Mouse (Mus musculus) forebrain, embryonic 10.5 days (tissue): ENCODE data around the gene Tex22. TPM values are rescaled to one million over a fixed set of nuclear protein-coding genes. Genes with fewer than 3 reads are reported as not detected.

ENCODE experiments used
- DNase-seq: peaks from one replicate; pipeline ENCODE4 v3.0.0-alpha.2; 2017; ENCODE audit warnings: low spot score; ENCODE audit errors: extremely low spot score
- H3K27ac ChIP-seq: fragments of 300-500 bp; sonication (generic); 2 replicates; pipeline ENCODE4 v1.5.1; 2016; ENCODE audit warnings: mild to moderate bottlenecking
- H3K27me3 ChIP-seq: fragments of 300-500 bp; sonication (generic); 2 replicates; pipeline ENCODE4 v1.6.1; 2016; ENCODE audit warnings: mild to moderate bottlenecking; ENCODE audit not compliant: poor library complexity, severe bottlenecking
- H3K36me3 ChIP-seq: fragments of 300-500 bp; sonication (generic); replicated peaks from 2 replicates; pipeline ENCODE4 v1.6.1; 2016; ENCODE audit warnings: mild to moderate bottlenecking, moderate library complexity
- H3K4me1 ChIP-seq: fragments of 300-500 bp; sonication (generic); 2 replicates; pipeline ENCODE4 v1.6.1; 2016
- H3K4me3 ChIP-seq: fragments of 300-500 bp; sonication (generic); 2 replicates; pipeline ENCODE4 v1.5.1; 2016; ENCODE audit warnings: mild to moderate bottlenecking, moderate library complexity
- H3K9me3 ChIP-seq: fragments of 300-500 bp; sonication (generic); 2 replicates; pipeline ENCODE4 v1.6.1; 2016; ENCODE audit warnings: mild to moderate bottlenecking, moderate library complexity
- WGBS: fragments of 180-500 bp; shearing (Covaris S2); methylation state at CpG from one replicate; pipeline ENCODE4 v1.1.7; 2016; 5-methylcytosine and 5-hydroxymethylcytosine counted together
- polyA plus RNA-seq: library from polyadenylated mRNA; unstranded; fragments of >200 nt; fragmentation: Nextera tagmentation; extraction: Ambion mirVana; gene quantifications from 2 replicates; pipeline ENCODE4 v1.2.1, GENCODE M21; 2016

Tex22 gene
- not detected in 2 replicates for polyA plus RNA-seq

- Histone ChIP-seq H3K4me3 (peak within 1 kb of the TSS; percentile 56), H3K36me3 (peaks cover 31% of the 10 kb centered on the region), H3K4me1 (peaks cover 25% of the 10 kb centered on the region), H3K27me3 (no peaks in the 10 kb centered on the region), H3K9me3 (no peaks in the 10 kb centered on the region), H3K27ac (peak within 1 kb of the TSS; percentile 90)
- whole genome bisulfite sequencing, result 4% methylated on average over 32 of the region's 32 CpGs
- peak; percentile 81 for DNase-seq
Observed at GRCm38 (mm10) chr12:113074329-113075062, at the start of gene Tex22. Tex22 (plus strand) TSS chr12:113074502.

- H3K27me3 ChIP-seq, result no peaks in the 10 kb centered on the region
- DNase-seq, result no peak
- H3K4me3 ChIP-seq, result no peak overlapping the region
- H3K36me3 ChIP-seq, result peaks cover 60% of the 10 kb centered on the region
- no peak overlapping the region for H3K27ac ChIP-seq
- H3K9me3 ChIP-seq, result no peaks in the 10 kb centered on the region
- peaks cover 26% of the 10 kb centered on the region for H3K4me1 ChIP-seq
- WGBS, result 100% methylated on average over 1 of the region's 1 CpGs
Observed at GRCm38 (mm10) chr12:113026557-113026956, 47.7 kb upstream of the Tex22 start.

GRCm38 (mm10) chr12:113027495-113027894 is 46.8 kb upstream of the Tex22 start:
- 94% methylated on average over 2 of the region's 2 CpGs for WGBS
- no peaks in the 10 kb centered on the region for H3K9me3 ChIP-seq
- no peak overlapping the region for H3K4me3 ChIP-seq
- 0 out of 2 replicates have a peak overlapping the region, but pooled peaks have one; percentile 13 for H3K27ac ChIP-seq
- no peaks in the 10 kb centered on the region for H3K27me3 ChIP-seq
- DNase-seq, result no peak
- H3K4me1 ChIP-seq, result peaks cover 35% of the 10 kb centered on the region
- H3K36me3 ChIP-seq, result peaks cover 57% of the 10 kb centered on the region

- Histone ChIP-seq H3K36me3 (peaks cover 54% of the 10 kb centered on the region), H3K9me3 (no peaks in the 10 kb centered on the region)
Observed at GRCm38 (mm10) chr12:113028067-113028466, 46.2 kb upstream of the Tex22 start.

GRCm38 (mm10) chr12:113028898-113029297 is 45.4 kb upstream of the Tex22 start:
- H3K4me3 ChIP-seq, result no peak overlapping the region
- no peaks in the 10 kb centered on the region for H3K9me3 ChIP-seq
- H3K27me3 ChIP-seq, result no peaks in the 10 kb centered on the region
- H3K4me1 ChIP-seq, result peaks cover 44% of the 10 kb centered on the region
- H3K36me3 ChIP-seq, result peaks cover 47% of the 10 kb centered on the region
- no peak for DNase-seq
- 86% methylated on average over 9 of the region's 9 CpGs for WGBS
- H3K27ac ChIP-seq, result peak overlapping the region; percentile 53

More at GRCm38 (mm10) chr12:113028067-113028466, 46.2 kb upstream of the Tex22 start:
- no peak overlapping the region for H3K4me3 ChIP-seq
- 63% methylated on average over 5 of the region's 5 CpGs for WGBS
- no peak for DNase-seq
- H3K27ac ChIP-seq, result 0 out of 2 replicates have a peak overlapping the region, but pooled peaks have one; percentile 13
- H3K4me1 ChIP-seq, result peaks cover 41% of the 10 kb centered on the region
- no peaks in the 10 kb centered on the region for H3K27me3 ChIP-seq

- Histone ChIP-seq H3K27ac (no peak overlapping the region), H3K4me1 (peaks cover 46% of the 10 kb centered on the region), H3K27me3 (no peaks in the 10 kb centered on the region), H3K9me3 (no peaks in the 10 kb centered on the region), H3K36me3 (peaks cover 38% of the 10 kb centered on the region), H3K4me3 (no peak overlapping the region)
- 87% methylated on average over 4 of the region's 4 CpGs for WGBS
- DNase-seq, result no peak
Observed at GRCm38 (mm10) chr12:113030046-113030445, 44.3 kb upstream of the Tex22 start.

GRCm38 (mm10) chr12:113030993-113031392 is 43.3 kb upstream of the Tex22 start:
- H3K27me3 ChIP-seq, result no peaks in the 10 kb centered on the region
- WGBS, result 88% methylated on average over 9 of the region's 9 CpGs
- H3K27ac ChIP-seq, result 0 out of 2 replicates have a peak overlapping the region, but pooled peaks have one; percentile 20
- peaks cover 28% of the 10 kb centered on the region for H3K36me3 ChIP-seq
- peaks cover 46% of the 10 kb centered on the region for H3K4me1 ChIP-seq
- no peak overlapping the region for H3K4me3 ChIP-seq
- no peaks in the 10 kb centered on the region for H3K9me3 ChIP-seq
- no peak for DNase-seq

- Histone ChIP-seq H3K36me3 (peaks cover 25% of the 10 kb centered on the region), H3K4me1 (peaks cover 46% of the 10 kb centered on the region), H3K9me3 (no peaks in the 10 kb centered on the region), H3K4me3 (no peak overlapping the region), H3K27ac (no peak overlapping the region), H3K27me3 (no peaks in the 10 kb centered on the region)
- WGBS, result 91% methylated on average over 6 of the region's 6 CpGs
- DNase-seq, result no peak
Observed at GRCm38 (mm10) chr12:113031441-113031840, 42.9 kb upstream of the Tex22 start.

- no peaks in the 10 kb centered on the region for H3K9me3 ChIP-seq
- peaks cover 14% of the 10 kb centered on the region for H3K36me3 ChIP-seq
- WGBS, result 82% methylated on average over 11 of the region's 11 CpGs
- no peak for DNase-seq
- no peaks in the 10 kb centered on the region for H3K27me3 ChIP-seq
- H3K27ac ChIP-seq, result peak overlapping the region; percentile 51; the same call in 1 of the 2 replicates
- H3K4me3 ChIP-seq, result no peak overlapping the region
- H3K4me1 ChIP-seq, result peaks cover 41% of the 10 kb centered on the region
Observed at GRCm38 (mm10) chr12:113032296-113033250, 41.7 kb upstream of the Tex22 start.

- Histone ChIP-seq H3K9me3 (no peaks in the 10 kb centered on the region), H3K4me1 (peaks cover 26% of the 10 kb centered on the region), H3K27me3 (no peaks in the 10 kb centered on the region), H3K4me3 (no peak overlapping the region), H3K36me3 (peaks cover 3% of the 10 kb centered on the region; the same call in 1 of the 2 replicates), H3K27ac (no peak overlapping the region)
- WGBS, result 90% methylated on average over 2 of the region's 2 CpGs
- no peak for DNase-seq
Observed at GRCm38 (mm10) chr12:113035093-113035492, 39.2 kb upstream of the Tex22 start.

GRCm38 (mm10) chr12:113036996-113037395 is 37.3 kb upstream of the Tex22 start:
- WGBS, result 86% methylated on average over 4 of the region's 4 CpGs
- Histone ChIP-seq H3K36me3 (0 out of 2 replicates have a peak, but pooled peaks cover 6% of the 10 kb centered on the region), H3K4me1 (peaks cover 21% of the 10 kb centered on the region), H3K27ac (no peak overlapping the region), H3K27me3 (no peaks in the 10 kb centered on the region), H3K9me3 (no peaks in the 10 kb centered on the region), H3K4me3 (no peak overlapping the region)
- DNase-seq, result no peak

- Histone ChIP-seq H3K36me3 (0 out of 2 replicates have a peak, but pooled peaks cover 6% of the 10 kb centered on the region), H3K27me3 (no peaks in the 10 kb centered on the region), H3K4me3 (no peak overlapping the region), H3K9me3 (no peaks in the 10 kb centered on the region), H3K27ac (no peak overlapping the region), H3K4me1 (peaks cover 8% of the 10 kb centered on the region)
- DNase-seq, result no peak
- 90% methylated on average over 4 of the region's 4 CpGs for WGBS
Observed at GRCm38 (mm10) chr12:113038414-113038813, 35.9 kb upstream of the Tex22 start.
